Mouse (Mus musculus) small intestine, adult 2 months (tissue): ENCODE measurements around the gene Fam129a.

Experiments
- CTCF ChIP-seq: fragments of 200-500 bp; IDR thresholded peaks from 2 replicates; pipeline ENCODE4 v1.5.1; 2012; ENCODE audit warnings: low read depth, mild to moderate bottlenecking, control low read depth, inconsistent platforms, low read length, moderate library complexity, mixed read lengths; ENCODE audit not compliant: insufficient replicate concordance, insufficient read length; ENCODE audit errors: extremely low read depth
- POLR2A ChIP-seq: fragments of 200-500 bp; IDR thresholded peaks from 2 replicates; pipeline ENCODE4 v1.6.1; 2012; ENCODE audit warnings: low read depth, mild to moderate bottlenecking, control low read depth, inconsistent platforms, low read length, moderate library complexity

GRCm38 (mm10) chr1:151636637-151637036 lies 65.7 kb downstream of the Fam129a start:
- TF ChIP-seq CTCF: no peak
- no peak for TF ChIP-seq POLR2A
